Comparison of ENCODE assay signal across 24 mouse cellular contexts in the genomic region with DNA sequence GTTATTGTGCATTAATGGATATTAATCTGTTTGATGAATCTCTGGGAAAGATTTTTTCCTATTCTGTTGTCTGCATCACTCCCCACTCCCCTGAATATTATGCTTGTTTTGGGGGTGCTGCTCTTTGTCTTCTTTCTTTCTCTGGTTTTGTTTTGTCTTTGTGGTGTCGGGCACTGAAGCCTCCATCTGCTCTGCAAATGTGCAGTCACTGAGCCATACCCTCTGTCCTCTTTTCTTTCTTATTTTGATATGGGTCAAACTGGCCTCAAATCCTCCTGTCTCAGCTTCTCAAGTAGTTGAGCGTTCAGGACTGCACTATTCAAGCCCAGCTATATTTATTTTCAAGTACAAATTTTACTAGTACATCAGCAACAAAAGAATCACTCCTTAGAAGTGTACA. TPM values are rescaled to one million over a fixed set of nuclear protein-coding genes. Genes with fewer than 3 reads are reported as not detected.
"Had no signal": no experiment of that assay in that cellular context is flagged by ENCODE, and none has a peak within 500 bp of the region (broad histone marks: within the 10 kb centered on the region; RNA-seq: fewer than 3 reads in every experiment).

No protein-coding gene starts in this region.

- DNase-seq: lung, postnatal 14 days; lung, postnatal 4 days; retina, postnatal 1 day; right cerebral cortex, adult 18-20 months; right cerebral cortex, postnatal 25 days; right cerebral cortex, postnatal 4 days; spleen, adult 18-20 months; thymus, adult 18-20 months; thymus, postnatal 14 days; thymus, postnatal 36 days had no signal

- H3K9me3 ChIP-seq: liver, embryonic 12.5 days; midbrain, embryonic 15.5 days; neural tube, embryonic 13.5 days; neural tube, embryonic 15.5 days had no signal

- H3K36me3 ChIP-seq: liver, embryonic 12.5 days; midbrain, embryonic 15.5 days; neural tube, embryonic 13.5 days; neural tube, embryonic 15.5 days had no signal

- H3K4me2 ChIP-seq: liver, embryonic 12.5 days; lung, embryonic 14.5 days; midbrain, embryonic 15.5 days; neural tube, embryonic 13.5 days; neural tube, embryonic 15.5 days had no signal

- H3K27me3 ChIP-seq: midbrain, embryonic 15.5 days; neural tube, embryonic 13.5 days; neural tube, embryonic 15.5 days had no signal

- H3K9ac ChIP-seq: liver, embryonic 12.5 days; liver, embryonic 14.5 days; lung, embryonic 14.5 days; midbrain, embryonic 15.5 days; neural tube, embryonic 13.5 days; neural tube, embryonic 15.5 days had no signal

- H3K27ac ChIP-seq: liver, embryonic 12.5 days; liver, embryonic 14.5 days; midbrain, embryonic 15.5 days; neural tube, embryonic 13.5 days; neural tube, embryonic 15.5 days had no signal

- H3K4me1 ChIP-seq: liver, embryonic 12.5 days; midbrain, embryonic 15.5 days; neural tube, embryonic 13.5 days; neural tube, embryonic 15.5 days had no signal

- H3K4me3 ChIP-seq: liver, embryonic 12.5 days; midbrain, embryonic 15.5 days; myocyte; neural tube, embryonic 13.5 days; neural tube, embryonic 15.5 days had no signal

- ATAC-seq: liver, embryonic 12.5 days; midbrain, embryonic 15.5 days had no signal

RNA-seq across cellular contexts. Expression of a gene that starts 25.5 kb away (rescaled TPM):
- total RNA-seq: megakaryocyte, adult 5-6 weeks; megakaryocyte-erythroid progenitor cell, adult 5-6 weeks had no signal
- polyA plus RNA-seq: liver, embryonic 12.5 days; liver, embryonic 14.5 days; liver, embryonic 16.5 days; lung, embryonic 14.5 days; lung, embryonic 16.5 days; midbrain, embryonic 15.5 days; myocyte; neural tube, embryonic 11.5 days; neural tube, embryonic 13.5 days; neural tube, embryonic 15.5 days; thymus, postnatal 0 days had no signal

RNA-seq across cellular contexts. Expression of a gene that starts 51.2 kb away (rescaled TPM):
- total RNA-seq: megakaryocyte, adult 5-6 weeks; megakaryocyte-erythroid progenitor cell, adult 5-6 weeks had no signal
- polyA plus RNA-seq: lung, embryonic 14.5 days; midbrain, embryonic 15.5 days; neural tube, embryonic 11.5 days; neural tube, embryonic 13.5 days; neural tube, embryonic 15.5 days; stomach, embryonic 14.5 days had no signal
